Mouse (Mus musculus) neural tube, embryonic 14.5 days (tissue): ENCODE data around the gene Ninj1. TPM values are rescaled to one million over a fixed set of nuclear protein-coding genes. Genes with fewer than 3 reads are reported as not detected.

Source experiments
- ATAC-seq: fragments of 200-750 bp; cut with Nextera tagmentation; 2 replicates; pipeline ENCODE4 v1.8.0; 2017; ENCODE audit warnings: low read depth, mild to moderate bottlenecking, moderate TSS enrichment, moderate library complexity
- H3K27ac ChIP-seq: fragments of 300-500 bp; sonication (generic); 2 replicates; pipeline ENCODE4 v1.5.1; 2014; ENCODE audit warnings: low read depth, mild to moderate bottlenecking, control low read depth, low read length, moderate library complexity, mixed read lengths
- H3K27me3 ChIP-seq: fragments of 300-500 bp; sonication (generic); 2 replicates; pipeline ENCODE4 v1.6.1; 2014; ENCODE audit warnings: low read length; ENCODE audit not compliant: control insufficient read depth, insufficient read depth
- H3K36me3 ChIP-seq: fragments of 300-500 bp; sonication (generic); 2 replicates; pipeline ENCODE4 v1.6.1; 2014; ENCODE audit warnings: low read length, mixed read lengths; ENCODE audit not compliant: control insufficient read depth, insufficient read depth
- H3K4me1 ChIP-seq: fragments of 300-500 bp; sonication (generic); 2 replicates; pipeline ENCODE4 v1.6.1; 2014; ENCODE audit warnings: low read length; ENCODE audit not compliant: control insufficient read depth, insufficient read depth
- H3K4me2 ChIP-seq: fragments of 300-500 bp; sonication (generic); 2 replicates; pipeline ENCODE4 v1.6.1; 2014; ENCODE audit warnings: mild to moderate bottlenecking, low read depth, low read length, control low read depth
- H3K4me3 ChIP-seq: fragments of 300-500 bp; sonication (generic); 2 replicates; pipeline ENCODE4 v1.5.1; 2014; ENCODE audit warnings: low read depth, low read length, control low read depth, mixed read lengths
- H3K9ac ChIP-seq: fragments of 300-500 bp; sonication (generic); replicated peaks from 2 replicates; pipeline ENCODE4 v1.6.1; 2014; ENCODE audit warnings: low read depth, mild to moderate bottlenecking, control low read depth, low read length, mixed read lengths
- H3K9me3 ChIP-seq: fragments of 300-500 bp; sonication (generic); 2 replicates; pipeline ENCODE4 v1.6.1; 2016; ENCODE audit warnings: low read length; ENCODE audit not compliant: control insufficient read depth
- WGBS: fragments of 180-500 bp; shearing (Covaris S2); extraction: QIAGEN DNeasy Blood & Tissue Kit; methylation state at CpG from one replicate; pipeline ENCODE4 v1.1.7; 2014; 5-methylcytosine and 5-hydroxymethylcytosine counted together
- polyA plus RNA-seq: library from polyadenylated mRNA; unstranded; fragments of >200 nt; fragmentation: Nextera tagmentation; extraction: Ambion mirVana; gene quantifications from 2 replicates; pipeline ENCODE4 v1.2.1, GENCODE M21; 2014

Ninj1 gene
- polyA plus RNA-seq, 1 experiment from 2014 or later = 29.0 TPM

- ATAC-seq = no peak
- Histone ChIP-seq H3K36me3 (no peaks in the 10 kb centered on the region), H3K9ac (no peak overlapping the region), H3K9me3 (no peaks in the 10 kb centered on the region), H3K4me3 (no peak overlapping the region), H3K4me1 (peaks cover 16% of the 10 kb centered on the region; the same call in 1 of the 2 replicates), H3K27ac (no peak overlapping the region), H3K27me3 (no peaks in the 10 kb centered on the region), H3K4me2 (no peak overlapping the region)
- WGBS = 81% methylated on average over 12 of the region's 12 CpGs
These were observed 2.9 kb downstream of the Ninj1 start for GRCm38 (mm10) chr13:49189970-49190870.

- Histone ChIP-seq H3K27me3 (no peaks in the 10 kb centered on the region), H3K9me3 (no peaks in the 10 kb centered on the region), H3K9ac (no peak overlapping the region), H3K4me1 (peaks cover 16% of the 10 kb centered on the region; the same call in 1 of the 2 replicates), H3K4me2 (no peak overlapping the region), H3K36me3 (no peaks in the 10 kb centered on the region), H3K27ac (no peak overlapping the region), H3K4me3 (no peak overlapping the region)
- no peak for ATAC-seq
- 75% methylated on average over 7 of the region's 7 CpGs for WGBS
These were observed 3.8 kb downstream of the Ninj1 start for GRCm38 (mm10) chr13:49190876-49191672.

- H3K9me3 ChIP-seq = no peaks in the 10 kb centered on the region
- ATAC-seq = no peak
- no peaks in the 10 kb centered on the region for H3K27me3 ChIP-seq
- WGBS = 46% methylated on average over 5 of the region's 5 CpGs
- H3K4me3 ChIP-seq = no peak overlapping the region
- H3K9ac ChIP-seq = no peak overlapping the region
- no peaks in the 10 kb centered on the region for H3K36me3 ChIP-seq
- no peak overlapping the region for H3K27ac ChIP-seq
- H3K4me1 ChIP-seq = peaks cover 16% of the 10 kb centered on the region; the same call in 1 of the 2 replicates
- H3K4me2 ChIP-seq = no peak overlapping the region
These were observed 4.4 kb downstream of the Ninj1 start for GRCm38 (mm10) chr13:49191673-49192035.

- Histone ChIP-seq H3K4me3 (no peak overlapping the region), H3K9ac (no peak overlapping the region), H3K9me3 (no peaks in the 10 kb centered on the region), H3K36me3 (no peaks in the 10 kb centered on the region), H3K27me3 (no peaks in the 10 kb centered on the region), H3K4me1 (0 out of 2 replicates have a peak, but pooled peaks cover 13% of the 10 kb centered on the region), H3K27ac (no peak overlapping the region), H3K4me2 (no peak overlapping the region)
- no peak for ATAC-seq
- WGBS = 72% methylated on average over 16 of the region's 16 CpGs
These were observed 5.0 kb downstream of the Ninj1 start for GRCm38 (mm10) chr13:49192156-49192855.

- Histone ChIP-seq H3K4me2 (no peak overlapping the region), H3K9ac (no peak overlapping the region), H3K36me3 (no peaks in the 10 kb centered on the region), H3K27ac (no peak overlapping the region), H3K9me3 (no peaks in the 10 kb centered on the region), H3K4me1 (0 out of 2 replicates have a peak, but pooled peaks cover 7% of the 10 kb centered on the region), H3K27me3 (no peaks in the 10 kb centered on the region), H3K4me3 (no peak overlapping the region)
- ATAC-seq = no peak
- WGBS = 94% methylated on average over 17 of the region's 17 CpGs
These were observed 6.4 kb downstream of the Ninj1 start for GRCm38 (mm10) chr13:49193650-49194049.

- WGBS = 98% methylated on average over 13 of the region's 13 CpGs
- Histone ChIP-seq H3K36me3 (no peaks in the 10 kb centered on the region), H3K4me2 (no peak overlapping the region), H3K27me3 (no peaks in the 10 kb centered on the region), H3K4me3 (no peak overlapping the region), H3K27ac (no peak overlapping the region), H3K9me3 (no peaks in the 10 kb centered on the region), H3K4me1 (0 out of 2 replicates have a peak, but pooled peaks cover 7% of the 10 kb centered on the region), H3K9ac (no peak overlapping the region)
- no peak for ATAC-seq
These were observed 7.5 kb downstream of the Ninj1 start for GRCm38 (mm10) chr13:49194811-49195210.

GRCm38 (mm10) chr13:49195651-49196050 is 8.4 kb downstream of the Ninj1 start:
- no peak overlapping the region for H3K27ac ChIP-seq
- H3K27me3 ChIP-seq = no peaks in the 10 kb centered on the region
- no peak overlapping the region for H3K4me3 ChIP-seq
- H3K36me3 ChIP-seq = no peaks in the 10 kb centered on the region
- H3K9ac ChIP-seq = no peak overlapping the region
- ATAC-seq = no peak
- 0 out of 2 replicates have a peak, but pooled peaks cover 7% of the 10 kb centered on the region for H3K4me1 ChIP-seq
- no peaks in the 10 kb centered on the region for H3K9me3 ChIP-seq
- H3K4me2 ChIP-seq = no peak overlapping the region
- WGBS = 94% methylated on average over 7 of the region's 7 CpGs

GRCm38 (mm10) chr13:49196211-49196610 is 8.9 kb downstream of the Ninj1 start:
- ATAC-seq = no peak
- Histone ChIP-seq H3K36me3 (no peaks in the 10 kb centered on the region), H3K4me3 (no peak overlapping the region), H3K9ac (no peak overlapping the region), H3K4me2 (no peak overlapping the region), H3K27ac (no peak overlapping the region), H3K9me3 (no peaks in the 10 kb centered on the region), H3K27me3 (no peaks in the 10 kb centered on the region), H3K4me1 (0 out of 2 replicates have a peak, but pooled peaks cover 3% of the 10 kb centered on the region)
- 79% methylated on average over 5 of the region's 5 CpGs for WGBS
